Mouse (Mus musculus) neural tube, embryonic 14.5 days (tissue): ENCODE measurements around the gene Nceh1. TPM values are rescaled to one million over a fixed set of nuclear protein-coding genes. Genes with fewer than 3 reads are reported as not detected.

ENCODE experiments used
- ATAC-seq: fragments of 200-750 bp; cut with Nextera tagmentation; 2 replicates; pipeline ENCODE4 v1.8.0; 2017; ENCODE audit warnings: low read depth, mild to moderate bottlenecking, moderate TSS enrichment, moderate library complexity
- H3K27ac ChIP-seq: fragments of 300-500 bp; sonication (generic); 2 replicates; pipeline ENCODE4 v1.5.1; 2014; ENCODE audit warnings: low read depth, mild to moderate bottlenecking, control low read depth, low read length, moderate library complexity, mixed read lengths
- H3K27me3 ChIP-seq: fragments of 300-500 bp; sonication (generic); 2 replicates; pipeline ENCODE4 v1.6.1; 2014; ENCODE audit warnings: low read length; ENCODE audit not compliant: control insufficient read depth, insufficient read depth
- H3K36me3 ChIP-seq: fragments of 300-500 bp; sonication (generic); 2 replicates; pipeline ENCODE4 v1.6.1; 2014; ENCODE audit warnings: low read length, mixed read lengths; ENCODE audit not compliant: control insufficient read depth, insufficient read depth
- H3K4me1 ChIP-seq: fragments of 300-500 bp; sonication (generic); 2 replicates; pipeline ENCODE4 v1.6.1; 2014; ENCODE audit warnings: low read length; ENCODE audit not compliant: control insufficient read depth, insufficient read depth
- H3K4me2 ChIP-seq: fragments of 300-500 bp; sonication (generic); 2 replicates; pipeline ENCODE4 v1.6.1; 2014; ENCODE audit warnings: mild to moderate bottlenecking, low read depth, low read length, control low read depth
- H3K4me3 ChIP-seq: fragments of 300-500 bp; sonication (generic); 2 replicates; pipeline ENCODE4 v1.5.1; 2014; ENCODE audit warnings: low read depth, low read length, control low read depth, mixed read lengths
- H3K9ac ChIP-seq: fragments of 300-500 bp; sonication (generic); replicated peaks from 2 replicates; pipeline ENCODE4 v1.6.1; 2014; ENCODE audit warnings: low read depth, mild to moderate bottlenecking, control low read depth, low read length, mixed read lengths
- H3K9me3 ChIP-seq: fragments of 300-500 bp; sonication (generic); 2 replicates; pipeline ENCODE4 v1.6.1; 2016; ENCODE audit warnings: low read length; ENCODE audit not compliant: control insufficient read depth
- WGBS: fragments of 180-500 bp; shearing (Covaris S2); extraction: QIAGEN DNeasy Blood & Tissue Kit; methylation state at CpG from one replicate; pipeline ENCODE4 v1.1.7; 2014; 5-methylcytosine and 5-hydroxymethylcytosine counted together
- polyA plus RNA-seq: library from polyadenylated mRNA; unstranded; fragments of >200 nt; fragmentation: Nextera tagmentation; extraction: Ambion mirVana; gene quantifications from 2 replicates; pipeline ENCODE4 v1.2.1, GENCODE M21; 2014

The Nceh1 gene
- polyA plus RNA-seq, 1 experiment from 2014 or later, result 14.8 TPM

- H3K4me1 ChIP-seq, result no peaks in the 10 kb centered on the region
- H3K36me3 ChIP-seq, result no peaks in the 10 kb centered on the region
- no peak for ATAC-seq
- H3K9ac ChIP-seq, result no peak overlapping the region
- no peak overlapping the region for H3K27ac ChIP-seq
- H3K4me2 ChIP-seq, result no peak overlapping the region
- 89% methylated on average over 1 of the region's 1 CpGs for WGBS
- no peaks in the 10 kb centered on the region for H3K9me3 ChIP-seq
- no peak overlapping the region for H3K4me3 ChIP-seq
- no peaks in the 10 kb centered on the region for H3K27me3 ChIP-seq
These were observed 5.6 kb downstream of the Nceh1 start for GRCm38 (mm10) chr3:27188386-27188785.

DNA sequence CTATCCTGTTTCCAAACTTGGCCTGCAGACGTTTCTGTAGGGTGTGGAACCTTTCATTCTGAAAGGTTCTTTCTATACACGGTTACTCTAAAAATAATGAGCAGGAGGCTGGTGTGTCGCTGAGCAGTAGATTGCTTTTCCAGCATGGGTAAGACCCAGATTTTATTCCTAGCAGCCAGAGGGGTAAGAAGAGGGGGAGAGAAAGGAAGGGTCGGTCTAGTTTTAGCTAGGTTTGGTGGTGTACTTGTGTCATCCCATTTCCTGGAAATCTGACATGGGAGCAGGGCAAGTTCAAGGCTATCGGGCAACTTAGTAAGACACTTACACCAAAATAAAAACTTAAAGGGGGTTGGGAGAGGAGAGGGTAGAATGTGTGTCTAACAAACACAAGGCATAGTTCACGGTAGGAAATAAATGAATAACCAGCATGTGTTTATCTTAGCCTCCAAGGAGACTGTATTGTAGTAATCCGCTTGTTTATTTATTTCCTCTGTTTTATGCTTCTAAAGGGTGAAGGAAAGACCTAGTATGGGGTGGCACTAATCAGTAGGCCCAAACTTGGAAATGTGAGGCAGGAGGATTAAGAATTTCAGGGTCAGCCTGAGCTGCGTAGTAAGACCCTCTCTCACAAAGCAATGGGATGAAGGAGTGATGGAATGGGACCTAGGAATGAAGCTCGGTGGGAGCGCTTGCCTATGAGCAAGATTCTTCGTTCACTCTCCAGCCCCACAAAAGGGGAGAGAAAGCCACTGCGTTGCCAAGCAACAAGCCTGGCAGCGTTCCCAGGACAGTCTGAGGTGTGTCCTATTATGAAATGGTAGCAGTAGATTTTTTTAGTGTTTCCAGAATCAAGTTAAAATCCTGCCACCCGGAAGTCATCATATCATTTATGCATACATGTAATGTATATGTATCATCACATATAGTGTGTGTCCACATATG, 6.8 kb downstream of the Nceh1 start:
- WGBS, result 66% methylated on average over 14 of the region's 14 CpGs
- Histone ChIP-seq H3K9ac (no peak overlapping the region), H3K9me3 (no peaks in the 10 kb centered on the region), H3K27me3 (no peaks in the 10 kb centered on the region), H3K4me2 (no peak overlapping the region), H3K27ac (no peak overlapping the region), H3K4me1 (no peaks in the 10 kb centered on the region), H3K36me3 (no peaks in the 10 kb centered on the region), H3K4me3 (no peak overlapping the region)
- no peak for ATAC-seq

DNA sequence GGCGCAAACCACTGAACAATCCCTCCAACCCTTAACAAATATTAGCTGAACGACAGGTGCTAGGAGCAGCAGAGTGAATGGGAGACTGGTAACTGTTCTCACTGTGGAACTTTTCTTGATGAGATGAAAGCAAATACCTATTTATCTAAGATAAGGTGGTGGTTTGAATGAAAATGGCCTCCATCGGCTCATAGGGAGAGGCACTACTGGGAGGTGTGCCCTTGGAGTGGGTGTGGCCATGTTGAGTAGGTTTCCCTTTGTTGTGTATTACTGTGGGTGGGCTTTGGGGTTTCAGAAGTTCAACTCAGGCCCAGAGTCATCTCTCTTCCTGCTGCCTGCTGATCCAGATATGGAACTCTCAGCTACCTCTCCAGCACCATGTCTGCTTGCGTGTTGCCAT, 8.1 kb downstream of the Nceh1 start:
- H3K27me3 ChIP-seq, result no peaks in the 10 kb centered on the region
- no peaks in the 10 kb centered on the region for H3K9me3 ChIP-seq
- H3K4me1 ChIP-seq, result no peaks in the 10 kb centered on the region
- no peak overlapping the region for H3K9ac ChIP-seq
- H3K4me3 ChIP-seq, result no peak overlapping the region
- no peak overlapping the region for H3K4me2 ChIP-seq
- no peak overlapping the region for H3K27ac ChIP-seq
- H3K36me3 ChIP-seq, result no peaks in the 10 kb centered on the region
- ATAC-seq, result no peak
- WGBS, result 96% methylated on average over 4 of the region's 4 CpGs

- 84% methylated on average over 6 of the region's 6 CpGs for WGBS
These were observed 9.1 kb downstream of the Nceh1 start for GRCm38 (mm10) chr3:27191856-27192255.

GRCm38 (mm10) chr3:27193844-27194317, 11.1 kb downstream of the Nceh1 start:
- Histone ChIP-seq H3K4me2 (no peak overlapping the region), H3K27me3 (no peaks in the 10 kb centered on the region), H3K9ac (no peak overlapping the region), H3K4me3 (no peak overlapping the region), H3K9me3 (no peaks in the 10 kb centered on the region), H3K36me3 (no peaks in the 10 kb centered on the region), H3K4me1 (no peaks in the 10 kb centered on the region), H3K27ac (no peak overlapping the region)
- no peak for ATAC-seq
- 74% methylated on average over 6 of the region's 6 CpGs for WGBS

More at GRCm38 (mm10) chr3:27191856-27192255, 9.1 kb downstream of the Nceh1 start:
- Histone ChIP-seq H3K27me3 (no peaks in the 10 kb centered on the region), H3K36me3 (no peaks in the 10 kb centered on the region), H3K9ac (no peak overlapping the region), H3K4me3 (no peak overlapping the region), H3K27ac (no peak overlapping the region), H3K4me1 (no peaks in the 10 kb centered on the region), H3K9me3 (no peaks in the 10 kb centered on the region), H3K4me2 (no peak overlapping the region)
- no peak for ATAC-seq

DNA sequence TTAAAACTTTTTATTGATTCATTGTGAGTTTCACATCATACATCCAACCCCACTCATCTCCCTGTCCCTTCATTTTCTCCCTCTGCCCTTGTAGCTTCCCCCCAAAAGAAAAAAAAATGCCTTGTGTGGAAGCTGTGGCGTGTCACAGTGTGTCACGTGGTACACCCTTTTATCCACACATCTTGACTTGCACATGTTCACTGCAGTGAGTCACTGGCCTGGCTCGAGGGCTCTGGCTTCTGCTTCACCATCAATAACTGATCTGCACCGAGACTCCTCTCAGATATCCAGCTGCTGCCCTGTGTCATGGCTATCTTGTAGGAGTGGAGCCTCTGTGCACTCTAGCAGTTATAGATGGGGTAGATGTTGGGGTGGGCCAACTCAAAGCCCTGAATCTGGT, 12.4 kb downstream of the Nceh1 start:
- Histone ChIP-seq H3K4me3 (no peak overlapping the region), H3K27ac (no peak overlapping the region), H3K4me2 (no peak overlapping the region), H3K36me3 (no peaks in the 10 kb centered on the region), H3K4me1 (no peaks in the 10 kb centered on the region), H3K9me3 (no peaks in the 10 kb centered on the region), H3K27me3 (no peaks in the 10 kb centered on the region), H3K9ac (no peak overlapping the region)
- ATAC-seq, result no peak
- 78% methylated on average over 4 of the region's 4 CpGs for WGBS

- no peaks in the 10 kb centered on the region for H3K9me3 ChIP-seq
- 96% methylated on average over 8 of the region's 8 CpGs for WGBS
- H3K36me3 ChIP-seq, result no peaks in the 10 kb centered on the region
- no peak for ATAC-seq
- H3K9ac ChIP-seq, result no peak overlapping the region
- no peak overlapping the region for H3K27ac ChIP-seq
- H3K4me3 ChIP-seq, result no peak overlapping the region
- no peak overlapping the region for H3K4me2 ChIP-seq
- H3K27me3 ChIP-seq, result no peaks in the 10 kb centered on the region
- H3K4me1 ChIP-seq, result no peaks in the 10 kb centered on the region
These were observed 12.9 kb downstream of the Nceh1 start for GRCm38 (mm10) chr3:27195573-27196227.

DNA sequence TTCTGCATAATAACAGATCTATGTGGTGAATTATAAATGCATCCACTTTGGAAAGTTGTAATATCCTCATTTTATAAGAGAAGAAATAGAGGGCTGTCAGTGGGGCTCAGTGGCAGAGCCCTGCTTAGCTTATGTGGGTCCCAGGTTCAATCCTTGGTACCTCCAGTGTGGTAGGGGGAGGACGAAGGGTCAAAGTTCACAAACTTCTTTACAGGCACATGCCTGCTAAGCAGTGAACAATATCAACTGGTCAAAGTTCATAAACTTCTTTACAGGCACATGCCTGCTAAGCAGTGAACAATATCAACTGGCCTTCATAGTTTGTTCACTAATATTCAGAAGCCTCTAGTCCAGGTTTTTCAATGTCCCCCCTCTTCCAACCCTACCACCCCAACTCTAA, 13.8 kb downstream of the Nceh1 start:
- no peak for ATAC-seq
- Histone ChIP-seq H3K9ac (no peak overlapping the region), H3K9me3 (no peaks in the 10 kb centered on the region), H3K36me3 (no peaks in the 10 kb centered on the region), H3K4me2 (no peak overlapping the region), H3K4me3 (no peak overlapping the region), H3K27ac (no peak overlapping the region), H3K27me3 (no peaks in the 10 kb centered on the region), H3K4me1 (no peaks in the 10 kb centered on the region)
- 93% methylated on average over 1 of the region's 1 CpGs for WGBS

DNA sequence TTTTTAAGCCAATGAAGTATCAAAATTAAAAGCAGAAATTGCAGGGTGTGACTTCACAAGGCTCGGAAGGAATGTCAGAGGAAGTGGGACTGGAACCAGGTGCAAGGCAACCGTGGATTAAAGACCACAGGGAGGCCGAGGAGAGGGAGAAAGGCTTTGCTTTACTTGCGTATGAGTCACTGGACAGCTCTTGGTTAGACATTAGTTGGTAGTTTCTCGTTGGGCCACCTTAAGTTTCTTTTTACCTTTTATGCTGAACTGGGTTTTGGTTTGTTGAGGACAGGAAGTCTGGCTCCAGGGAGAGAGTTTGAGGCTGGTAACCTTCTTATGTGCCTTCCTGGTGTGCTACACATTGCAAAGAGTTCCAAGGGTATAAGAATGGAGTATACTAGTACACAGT, 15.1 kb downstream of the Nceh1 start:
- ATAC-seq, result no peak
- 86% methylated on average over 5 of the region's 5 CpGs for WGBS
- Histone ChIP-seq H3K27me3 (no peaks in the 10 kb centered on the region), H3K36me3 (no peaks in the 10 kb centered on the region), H3K27ac (no peak overlapping the region), H3K9ac (no peak overlapping the region), H3K4me2 (no peak overlapping the region), H3K4me1 (no peaks in the 10 kb centered on the region), H3K4me3 (no peak overlapping the region), H3K9me3 (no peaks in the 10 kb centered on the region)
